Mouse (Mus musculus) olfactory bulb, adult 2 months (tissue): ENCODE data around the gene Acer2.

Experiments used
- CTCF ChIP-seq: fragments of 200-500 bp; IDR thresholded peaks from 2 replicates; pipeline ENCODE4 v1.5.1; 2012; ENCODE audit warnings: low read depth, mild to moderate bottlenecking, low read length, moderate library complexity; ENCODE audit not compliant: insufficient read depth
- POLR2A ChIP-seq: fragments of 200-500 bp; IDR thresholded peaks from 2 replicates; pipeline ENCODE4 v1.6.1; 2012; ENCODE audit warnings: mild to moderate bottlenecking, low read depth, low read length, moderate library complexity; ENCODE audit not compliant: insufficient read depth

DNA sequence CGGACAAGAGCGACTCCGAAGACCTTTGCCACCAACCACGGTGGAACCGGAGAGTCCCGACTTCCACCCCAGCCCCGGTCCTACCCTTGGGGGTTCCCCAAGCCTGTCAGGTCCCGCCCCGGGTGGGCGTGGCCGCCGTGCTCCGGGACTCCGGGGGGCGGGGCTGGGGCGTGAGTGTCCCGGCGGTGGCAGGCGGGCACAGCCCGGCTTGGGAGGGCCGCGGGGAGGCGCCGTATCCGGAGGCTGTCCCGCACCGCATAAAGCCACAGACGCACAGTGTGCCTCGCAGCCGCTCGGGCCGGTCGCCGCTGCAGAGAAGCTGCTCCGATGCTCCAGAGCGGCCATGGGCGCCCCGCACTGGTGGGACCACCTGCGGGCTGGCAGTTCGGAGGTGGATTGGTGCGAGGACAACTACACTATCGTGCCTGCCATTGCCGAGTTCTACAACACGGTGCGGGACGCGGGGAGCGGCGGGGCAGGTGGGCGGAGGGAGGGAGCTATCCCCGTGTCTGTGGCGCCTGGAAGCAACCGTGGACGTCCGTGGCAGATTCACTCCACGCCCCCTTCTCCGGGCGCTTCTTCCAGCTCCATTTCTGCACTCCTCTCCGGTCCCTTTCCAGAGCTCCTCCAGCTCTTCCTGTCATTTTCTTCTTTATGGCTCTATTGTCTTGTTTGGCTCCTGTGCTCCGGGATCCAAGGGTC, at the start of gene Acer2:
- TF ChIP-seq POLR2A (no peak), CTCF (no peak)
